Mouse (Mus musculus) liver, embryonic 13.5 days (tissue): ENCODE results near the gene Cox8a. TPM values are rescaled to one million over a fixed set of nuclear protein-coding genes. Genes with fewer than 3 reads are reported as not detected.

Source experiments
- ATAC-seq: fragments of 200-750 bp; cut with Nextera tagmentation; 2 replicates; pipeline ENCODE4 v1.8.0; 2017; ENCODE audit warnings: low read depth, mild to moderate bottlenecking, moderate number of reproducible peaks, moderate library complexity
- DNase-seq: peaks from one replicate; pipeline ENCODE4 v3.0.0; 2022
- H3K27ac ChIP-seq: fragments of 300-500 bp; sonication (generic); 2 replicates; pipeline ENCODE4 v1.5.1; 2015; ENCODE audit warnings: moderate library complexity, mild to moderate bottlenecking, inconsistent platforms
- H3K27me3 ChIP-seq: fragments of 300-500 bp; sonication (generic); 2 replicates; pipeline ENCODE4 v1.6.1; 2015; ENCODE audit warnings: mild to moderate bottlenecking, inconsistent platforms
- H3K36me3 ChIP-seq: fragments of 300-500 bp; sonication (generic); 2 replicates; pipeline ENCODE4 v1.6.1; 2015; ENCODE audit warnings: mild to moderate bottlenecking, inconsistent platforms
- H3K4me1 ChIP-seq: fragments of 300-500 bp; sonication (generic); replicated peaks from 2 replicates; pipeline ENCODE4 v1.6.1; 2015; ENCODE audit warnings: inconsistent platforms
- H3K4me2 ChIP-seq: fragments of 300-500 bp; sonication (generic); 2 replicates; pipeline ENCODE4 v1.6.1; 2015; ENCODE audit warnings: inconsistent platforms, mild to moderate bottlenecking, moderate library complexity
- H3K4me3 ChIP-seq: fragments of 300-500 bp; sonication (generic); replicated peaks from 2 replicates; pipeline ENCODE4 v1.5.1; 2015; ENCODE audit warnings: mild to moderate bottlenecking, inconsistent platforms
- H3K9ac ChIP-seq: fragments of 300-500 bp; sonication (generic); 2 replicates; pipeline ENCODE4 v1.6.1; 2015; ENCODE audit warnings: mild to moderate bottlenecking, inconsistent platforms
- H3K9me3 ChIP-seq: fragments of 300-500 bp; sonication (generic); replicated peaks from 2 replicates; pipeline ENCODE4 v1.6.1; 2016; ENCODE audit warnings: inconsistent platforms
- WGBS: fragments of 180-500 bp; shearing (Covaris S2); methylation state at CpG from one replicate; pipeline ENCODE4 v1.1.7; 2015; ENCODE audit not compliant: insufficient replicate concordance; 5-methylcytosine and 5-hydroxymethylcytosine counted together
- polyA plus RNA-seq: library from polyadenylated mRNA; unstranded; fragments of >200 nt; fragmentation: Nextera tagmentation; extraction: Ambion mirVana; gene quantifications from 2 replicates; pipeline ENCODE4 v1.2.1, GENCODE M21; 2015

Gene Cox8a
- polyA plus RNA-seq, 1 experiment from 2014 or later: 757 TPM

DNA sequence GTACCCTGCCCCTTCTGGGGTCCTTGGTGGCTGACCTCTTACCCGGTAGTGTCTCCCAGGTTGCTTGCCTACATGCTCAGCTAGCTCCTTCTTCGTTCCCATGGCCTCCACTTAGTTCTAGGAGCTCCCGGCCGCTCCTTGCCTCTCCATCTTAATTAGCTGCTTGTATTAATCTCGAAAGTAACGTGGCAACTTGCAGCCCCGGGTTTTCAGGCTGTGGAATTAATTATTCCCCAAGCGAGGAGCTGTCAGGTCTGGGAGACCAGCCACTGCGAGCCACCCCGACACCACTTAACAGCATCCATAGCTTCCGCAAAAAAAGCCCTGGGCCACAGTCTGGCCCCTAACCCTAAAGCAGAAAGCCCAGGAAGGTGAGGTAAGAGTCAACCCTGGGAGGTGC lies 34.0 kb downstream of the Cox8a start:
- 53% methylated on average over 11 of the region's 11 CpGs for WGBS
- H3K4me1 ChIP-seq: peaks cover 14% of the 10 kb centered on the region
- no peaks in the 10 kb centered on the region for H3K9me3 ChIP-seq
- ATAC-seq: no peak
- no peak overlapping the region for H3K27ac ChIP-seq
- no peak for DNase-seq
- H3K27me3 ChIP-seq: peaks cover 87% of the 10 kb centered on the region
- no peak overlapping the region for H3K9ac ChIP-seq
- H3K4me3 ChIP-seq: no peak overlapping the region
- H3K36me3 ChIP-seq: no peaks in the 10 kb centered on the region
- H3K4me2 ChIP-seq: no peak overlapping the region

DNA sequence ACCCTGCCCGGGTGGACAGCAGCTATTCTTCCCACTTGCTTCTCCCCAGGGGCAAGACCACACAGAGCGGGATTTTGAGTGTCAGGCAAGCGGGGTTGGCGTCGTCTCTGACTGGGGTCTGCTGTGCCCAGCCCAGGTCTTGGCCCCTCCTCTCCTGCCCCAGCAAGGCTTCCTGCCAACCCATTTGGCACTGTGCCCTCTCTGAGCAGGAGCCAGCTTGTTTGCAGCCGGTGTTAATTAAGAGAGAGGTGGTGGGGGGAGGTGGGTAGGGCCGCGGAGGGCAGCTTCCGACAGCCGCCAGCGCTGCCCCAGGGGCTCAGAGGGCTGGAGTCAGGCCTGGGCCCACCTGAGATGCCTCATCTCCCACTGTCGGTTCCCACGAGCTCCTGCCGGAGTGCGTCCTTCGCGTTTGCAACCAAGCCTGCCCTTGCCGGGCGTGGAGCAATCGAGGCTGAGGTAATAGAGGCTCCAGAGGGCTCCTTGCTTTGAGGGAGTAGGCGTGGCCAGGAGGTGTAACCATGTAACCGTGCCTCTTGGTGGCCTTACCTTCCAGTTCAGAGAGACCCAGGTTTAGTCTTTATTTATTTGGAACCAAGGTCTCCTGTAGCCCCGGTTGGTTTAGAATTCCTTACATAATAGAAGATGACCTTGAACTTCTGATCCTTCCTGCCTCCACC lies 35.0 kb downstream of the Cox8a start:
- no peak for DNase-seq
- peaks cover 96% of the 10 kb centered on the region for H3K27me3 ChIP-seq
- H3K9me3 ChIP-seq: no peaks in the 10 kb centered on the region
- 13% methylated on average over 23 of the region's 23 CpGs for WGBS
- H3K4me3 ChIP-seq: no peak overlapping the region
- H3K4me1 ChIP-seq: peaks cover 14% of the 10 kb centered on the region
- H3K4me2 ChIP-seq: no peak overlapping the region
- H3K27ac ChIP-seq: no peak overlapping the region
- no peaks in the 10 kb centered on the region for H3K36me3 ChIP-seq
- H3K9ac ChIP-seq: no peak overlapping the region
- ATAC-seq: no peak

DNA sequence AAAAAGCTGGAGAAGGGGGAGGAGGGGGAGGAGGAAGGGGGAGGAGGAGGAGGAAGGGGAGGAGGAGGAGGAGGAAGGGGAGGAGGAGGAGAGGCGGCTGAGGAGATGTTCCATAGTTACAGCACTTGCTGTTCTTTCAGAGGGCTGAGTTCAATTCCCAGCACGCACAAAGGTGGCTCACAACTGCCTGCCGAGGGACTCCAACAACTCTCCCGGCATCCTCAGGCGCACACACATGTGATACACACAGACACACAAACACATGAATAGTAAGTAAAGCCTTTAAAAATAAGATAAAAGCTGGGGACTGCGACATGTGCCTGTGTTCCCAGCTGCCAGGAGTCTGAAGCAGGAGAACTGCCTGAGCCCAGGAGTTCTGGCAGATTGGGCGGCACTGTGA lies 35.9 kb downstream of the Cox8a start:
- Histone ChIP-seq H3K4me3 (no peak overlapping the region), H3K4me2 (no peak overlapping the region), H3K36me3 (no peaks in the 10 kb centered on the region), H3K4me1 (peaks cover 14% of the 10 kb centered on the region), H3K9me3 (no peaks in the 10 kb centered on the region), H3K27ac (no peak overlapping the region), H3K27me3 (peaks cover 87% of the 10 kb centered on the region), H3K9ac (no peak overlapping the region)
- WGBS: 58% methylated on average over 7 of the region's 7 CpGs
- DNase-seq (no peak), ATAC-seq (no peak)

DNA sequence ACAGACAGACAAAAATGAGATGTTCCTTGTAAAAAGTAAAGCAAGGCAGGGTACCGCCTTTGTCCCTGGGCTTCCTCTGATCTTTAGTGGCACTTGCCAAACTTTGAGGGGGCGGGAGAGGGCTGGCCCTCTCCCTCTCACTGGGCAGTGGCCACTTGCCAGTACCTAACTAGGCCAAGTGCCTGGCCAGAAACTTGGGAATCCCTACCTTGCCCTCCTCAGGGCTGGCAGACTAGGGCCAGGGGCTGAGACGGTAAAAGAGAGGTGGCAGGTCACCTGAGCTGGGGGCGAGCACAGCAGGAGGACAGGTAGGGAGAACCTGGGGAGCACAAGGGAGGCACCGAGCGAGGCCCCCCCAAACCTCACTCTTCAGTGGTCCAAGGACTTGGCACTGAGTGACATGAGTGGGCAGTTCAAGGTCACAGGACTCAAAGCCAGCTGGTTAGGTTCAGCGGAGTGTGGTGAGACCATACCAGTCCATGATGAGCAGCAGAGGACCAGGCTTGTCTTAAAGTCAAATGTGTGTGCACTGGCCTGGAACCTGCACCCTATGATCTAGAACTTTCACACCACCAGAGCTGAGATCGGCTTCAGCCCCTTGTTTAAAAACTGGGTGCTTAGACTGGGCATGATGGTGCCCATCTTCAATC lies 36.5 kb downstream of the Cox8a start:
- no peak for DNase-seq
- H3K27me3 ChIP-seq: peaks cover 81% of the 10 kb centered on the region
- H3K4me1 ChIP-seq: peaks cover 12% of the 10 kb centered on the region
- H3K27ac ChIP-seq: no peak overlapping the region
- H3K4me2 ChIP-seq: no peak overlapping the region
- no peaks in the 10 kb centered on the region for H3K9me3 ChIP-seq
- no peak overlapping the region for H3K4me3 ChIP-seq
- no peak for ATAC-seq
- H3K9ac ChIP-seq: no peak overlapping the region
- no peaks in the 10 kb centered on the region for H3K36me3 ChIP-seq
- 69% methylated on average over 8 of the region's 8 CpGs for WGBS

DNA sequence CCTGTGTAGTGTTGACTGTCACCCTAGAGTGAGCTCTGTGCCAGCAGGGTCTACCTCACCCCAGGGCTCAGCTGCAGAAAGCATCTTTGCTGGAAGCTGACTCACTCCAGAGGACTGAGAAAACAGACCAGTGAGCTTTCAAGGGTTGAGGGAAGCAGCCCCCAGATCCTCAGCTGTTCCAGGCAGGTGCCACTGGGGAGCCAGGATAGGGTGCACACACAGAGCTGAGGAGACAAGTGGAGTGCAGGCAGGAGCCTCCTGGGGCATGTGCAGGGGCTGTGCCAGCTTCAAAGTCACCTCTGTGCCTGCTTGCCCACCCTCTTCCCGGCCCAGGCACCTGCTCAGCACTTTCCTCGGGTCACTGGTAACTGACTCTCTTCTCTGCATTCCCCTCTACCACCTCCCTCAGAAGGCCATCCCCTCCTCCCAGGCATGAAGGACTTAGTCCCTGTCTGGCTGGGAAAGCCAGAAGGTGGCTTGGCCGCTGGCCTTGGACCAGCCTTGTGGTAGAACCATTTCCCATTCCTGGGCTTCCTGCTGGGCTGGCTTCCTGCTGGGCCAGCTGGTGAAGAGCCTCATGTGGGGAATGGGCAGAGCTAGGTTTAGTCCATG lies 38.5 kb downstream of the Cox8a start:
- H3K27me3 ChIP-seq: peaks cover 64% of the 10 kb centered on the region

DNA sequence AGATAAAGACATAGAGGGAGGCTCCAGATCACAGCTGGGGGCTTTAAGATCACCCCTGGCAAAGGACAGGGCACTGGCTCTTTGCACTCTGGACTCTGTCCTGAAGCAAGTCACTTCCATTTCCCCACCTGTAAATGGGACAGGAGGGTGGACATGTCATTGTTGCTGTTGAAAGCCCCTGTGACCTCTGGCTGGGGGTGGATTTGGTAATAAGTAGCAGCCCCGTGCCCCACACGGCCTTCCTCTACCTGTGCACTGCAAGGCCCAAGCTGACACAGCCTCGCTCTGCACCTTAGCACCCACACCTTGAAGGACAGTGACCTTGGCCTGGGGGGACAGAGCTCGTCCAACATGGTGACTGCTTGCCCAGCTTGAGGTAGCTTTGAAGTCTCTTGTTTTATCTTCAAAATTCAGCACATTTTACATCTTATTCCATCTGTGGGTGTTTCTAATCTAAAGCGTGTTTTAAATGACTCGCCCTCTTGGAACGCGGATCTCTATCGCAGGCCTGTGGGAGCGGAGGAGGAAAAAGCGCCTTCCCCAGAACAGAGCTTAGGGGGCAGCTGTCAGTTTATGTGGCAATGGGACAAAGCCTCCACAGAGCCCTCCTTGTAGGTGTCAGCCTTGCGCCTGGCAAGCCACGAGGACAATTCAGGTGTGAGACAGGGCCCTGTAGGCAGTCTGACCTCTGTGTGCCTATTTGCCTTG lies 39.5 kb downstream of the Cox8a start:
- H3K4me3 ChIP-seq: no peak overlapping the region
- H3K4me2 ChIP-seq: no peak overlapping the region
- peaks cover 10% of the 10 kb centered on the region for H3K4me1 ChIP-seq
- ATAC-seq: no peak
- no peak overlapping the region for H3K27ac ChIP-seq
- 58% methylated on average over 13 of the region's 13 CpGs for WGBS
- H3K27me3 ChIP-seq: peaks cover 55% of the 10 kb centered on the region
- no peak for DNase-seq
- no peaks in the 10 kb centered on the region for H3K9me3 ChIP-seq
- H3K36me3 ChIP-seq: no peaks in the 10 kb centered on the region
- H3K9ac ChIP-seq: no peak overlapping the region

More for the DNA sequence above, 38.5 kb downstream of the Cox8a start:
- H3K9me3 ChIP-seq: no peaks in the 10 kb centered on the region
- H3K4me2 ChIP-seq: no peak overlapping the region
- H3K27ac ChIP-seq: no peak overlapping the region
- H3K36me3 ChIP-seq: no peaks in the 10 kb centered on the region
- 37% methylated on average over 3 of the region's 3 CpGs for WGBS
- ATAC-seq (no peak), DNase-seq (no peak)
- no peak overlapping the region for H3K4me3 ChIP-seq
- peaks cover 10% of the 10 kb centered on the region for H3K4me1 ChIP-seq
- H3K9ac ChIP-seq: no peak overlapping the region

DNA sequence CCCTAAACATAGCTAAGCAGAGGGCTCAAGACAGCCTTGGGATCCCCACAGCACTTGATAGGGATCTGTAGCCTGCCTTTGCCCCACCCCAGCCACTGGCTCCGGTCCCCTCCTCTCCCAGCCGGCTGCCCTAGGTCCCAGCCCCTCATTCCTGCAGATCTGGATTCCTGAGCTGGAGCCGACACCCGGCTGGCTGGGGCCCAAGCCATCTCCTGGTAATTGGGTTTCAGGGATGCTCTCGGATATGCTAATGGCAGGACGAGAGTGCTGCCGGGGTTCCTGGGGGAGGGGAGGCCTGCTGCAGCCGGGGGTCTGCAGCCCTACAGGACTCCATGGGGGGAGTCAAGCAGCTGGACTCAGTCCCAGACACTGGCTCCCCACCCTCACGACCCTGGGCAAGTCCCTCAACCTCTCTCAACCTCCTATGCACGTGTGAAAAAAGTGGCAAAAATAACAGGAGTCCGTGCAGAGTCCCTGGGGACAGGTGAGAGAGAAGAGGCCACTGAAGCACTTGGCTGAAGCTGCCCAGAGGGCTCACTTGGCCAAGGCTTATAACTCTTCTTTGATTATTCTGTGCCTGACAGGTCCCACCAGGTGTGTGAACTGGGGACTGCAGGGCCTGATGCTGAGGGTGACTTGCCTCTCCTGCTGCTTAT lies 41.2 kb downstream of the Cox8a start:
- ATAC-seq (no peak), DNase-seq (no peak)
- Histone ChIP-seq H3K4me1 (peaks cover 14% of the 10 kb centered on the region), H3K4me3 (no peak overlapping the region), H3K36me3 (no peaks in the 10 kb centered on the region), H3K27me3 (peaks cover 37% of the 10 kb centered on the region), H3K4me2 (no peak overlapping the region), H3K9me3 (no peaks in the 10 kb centered on the region), H3K9ac (no peak overlapping the region), H3K27ac (no peak overlapping the region)
- 33% methylated on average over 11 of the region's 11 CpGs for WGBS

DNA sequence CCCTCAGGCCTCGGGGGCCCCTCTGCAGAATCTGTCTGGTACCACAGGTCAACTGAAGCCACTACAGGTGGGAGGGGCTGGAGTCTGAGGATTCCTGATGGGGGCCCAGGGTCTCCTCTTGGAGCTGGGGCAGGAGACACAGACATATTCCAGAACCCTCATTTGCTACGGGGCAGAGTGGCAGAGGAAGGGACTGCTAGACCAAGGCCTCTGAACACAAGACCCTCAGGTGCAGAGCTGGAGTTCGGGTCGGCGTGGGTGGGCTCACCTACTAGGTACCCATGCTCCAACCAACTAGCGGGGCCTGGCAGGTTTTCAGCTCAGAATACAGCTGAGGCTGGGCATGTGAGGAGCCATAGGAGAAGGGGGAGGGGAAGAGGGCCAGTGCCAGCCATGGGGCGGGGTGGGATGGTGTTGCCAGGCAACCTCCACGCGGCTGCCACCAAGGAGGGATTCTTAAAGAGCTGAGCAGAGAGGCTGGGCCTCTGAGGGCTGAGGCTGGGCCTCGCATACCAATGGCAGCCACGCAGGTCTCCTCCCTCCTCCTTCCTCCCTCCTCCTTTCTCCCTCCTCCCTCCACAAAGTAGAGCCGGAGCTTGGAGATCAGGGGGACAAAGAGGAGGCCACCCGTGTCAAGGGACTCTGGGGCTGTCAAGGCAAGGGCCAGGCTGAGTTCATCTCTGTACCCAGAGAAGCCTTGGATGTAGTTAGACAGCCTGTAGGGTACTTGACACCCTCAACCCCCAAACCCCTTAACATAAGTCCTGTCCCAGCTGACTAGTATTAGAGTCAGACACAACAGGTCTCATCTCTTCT lies 45.2 kb downstream of the Cox8a start:
- H3K36me3 ChIP-seq: no peaks in the 10 kb centered on the region
- peaks cover 19% of the 10 kb centered on the region for H3K4me1 ChIP-seq
- H3K27ac ChIP-seq: no peak overlapping the region
- DNase-seq (no peak), ATAC-seq (peak; percentile 57)
- H3K4me3 ChIP-seq: no peak overlapping the region
- H3K9me3 ChIP-seq: no peaks in the 10 kb centered on the region
- H3K4me2 ChIP-seq: no peak overlapping the region
- no peak overlapping the region for H3K9ac ChIP-seq
- 28% methylated on average over 13 of the region's 13 CpGs for WGBS
- peaks cover 25% of the 10 kb centered on the region for H3K27me3 ChIP-seq

DNA sequence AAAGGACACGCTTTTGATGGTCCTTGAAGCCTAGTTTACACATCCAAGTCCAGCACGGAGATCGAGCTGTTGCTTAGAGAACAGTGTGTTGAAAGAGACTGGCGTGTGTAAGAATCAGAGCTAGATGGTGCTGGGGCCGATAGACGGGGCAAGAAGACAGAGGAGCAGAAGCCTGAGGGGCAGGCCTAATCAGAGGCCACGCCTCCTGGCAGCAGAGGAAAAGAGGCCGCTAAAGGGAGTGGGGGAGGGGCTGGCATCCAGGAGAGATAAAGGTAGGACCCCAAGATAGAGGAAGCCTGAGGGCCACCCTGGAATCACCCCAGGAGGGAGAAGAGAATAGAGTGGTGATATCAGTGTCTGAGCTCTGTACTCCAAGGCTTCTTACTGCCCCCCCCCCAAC lies 46.0 kb downstream of the Cox8a start:
- H3K27me3 ChIP-seq: peaks cover 33% of the 10 kb centered on the region
- no peak overlapping the region for H3K4me3 ChIP-seq
- H3K9ac ChIP-seq: no peak overlapping the region
- DNase-seq: no peak
- no peak overlapping the region for H3K27ac ChIP-seq
- no peaks in the 10 kb centered on the region for H3K36me3 ChIP-seq
- peak; percentile 32; the same call in 1 of the 2 replicates for ATAC-seq
- H3K4me2 ChIP-seq: no peak overlapping the region
- peaks cover 19% of the 10 kb centered on the region for H3K4me1 ChIP-seq
- no peaks in the 10 kb centered on the region for H3K9me3 ChIP-seq
- 16% methylated on average over 8 of the region's 8 CpGs for WGBS

DNA sequence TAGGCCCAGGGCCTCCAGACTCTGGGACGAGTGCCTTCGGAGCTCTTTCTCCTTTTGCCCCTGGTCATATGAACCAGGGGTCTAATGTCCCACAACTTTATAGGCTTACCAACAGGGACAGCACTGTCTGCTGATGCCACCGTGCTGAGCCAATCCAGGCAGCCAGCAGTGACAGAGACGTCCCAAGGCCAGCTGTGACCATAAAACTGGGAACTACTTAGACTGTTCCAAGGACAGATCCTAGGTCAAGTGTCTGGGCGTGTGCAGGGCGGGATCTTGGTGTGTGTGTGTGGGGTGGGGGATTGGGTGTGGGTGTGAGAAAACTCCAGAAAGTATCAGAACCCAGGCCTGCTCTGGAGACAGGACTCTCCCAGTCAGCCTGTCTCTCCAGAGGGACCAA lies 46.5 kb downstream of the Cox8a start:
- Histone ChIP-seq H3K27ac (no peak overlapping the region), H3K9me3 (no peaks in the 10 kb centered on the region), H3K4me3 (no peak overlapping the region), H3K36me3 (no peaks in the 10 kb centered on the region), H3K4me1 (peaks cover 21% of the 10 kb centered on the region), H3K27me3 (peaks cover 39% of the 10 kb centered on the region), H3K9ac (no peak overlapping the region), H3K4me2 (no peak overlapping the region)
- ATAC-seq: no peak
- 66% methylated on average over 6 of the region's 6 CpGs for WGBS
- DNase-seq: no peak
